Mouse (Mus musculus): ENCODE results near the gene Rab7b.

DNA sequence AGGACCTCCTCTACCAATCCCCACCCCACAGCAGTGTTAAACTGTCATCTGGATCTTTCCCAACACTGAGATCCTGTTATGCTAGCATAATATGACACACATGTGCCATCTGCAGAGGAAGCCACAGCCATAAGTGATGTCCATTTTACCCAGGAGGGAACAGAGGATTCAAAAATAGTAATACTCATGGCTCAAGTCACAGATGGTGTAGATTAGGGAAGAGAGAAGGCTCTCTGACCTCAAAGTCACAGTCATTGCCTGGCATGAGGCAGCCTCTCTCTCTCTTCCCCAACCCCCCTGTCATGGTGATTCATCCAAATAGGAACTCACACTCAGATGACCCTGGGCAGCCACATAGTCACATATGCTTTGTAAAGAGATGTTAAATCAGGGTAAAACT, 2.9 kb downstream of the Rab7b start:
- TF ChIP-seq POLR2A (IDR thresholded peaks at IDR 0.05; ENCODE audit: low read depth, low read length) (no peak), CTCF (IDR thresholded peaks at IDR 0.05; ENCODE audit: extremely low read depth, insufficient read depth, insufficient read length, insufficient replicate concordance) (no peak)
